Mouse (Mus musculus): Measurements from ENCODE around the gene Lypd3.

DNA sequence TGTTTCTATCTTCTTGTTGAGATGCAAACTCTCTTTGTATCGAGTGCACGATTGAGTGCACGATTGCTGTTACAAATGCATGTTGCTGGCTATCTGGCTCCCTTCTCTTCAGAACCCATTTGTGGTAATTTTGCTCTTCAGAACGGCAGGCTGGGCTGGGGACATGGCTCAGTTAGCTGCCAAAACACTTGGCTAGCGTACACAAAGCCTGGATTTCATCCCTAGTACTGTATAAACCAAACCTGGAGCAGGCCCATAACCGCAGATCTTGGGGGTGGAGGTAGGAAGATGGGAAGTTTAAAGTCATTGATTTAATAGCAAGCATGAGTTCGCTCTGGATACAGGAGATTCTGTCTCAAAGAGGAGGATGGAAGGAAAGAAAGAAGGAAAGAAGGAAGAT is 30.8 kb upstream of the Lypd3 start:
- no peak for TF ChIP-seq CTCF (IDR thresholded peaks at IDR 0.05; ENCODE audit: control insufficient read depth, insufficient read depth, insufficient replicate concordance, low read depth, low read length)
- no peak for TF ChIP-seq POLR2A (IDR thresholded peaks at IDR 0.05; ENCODE audit: control insufficient read depth, low read depth, low read length)
